Mouse (Mus musculus) lung, embryonic 16.5 days (tissue): ENCODE data around the gene Abcc6. TPM values are rescaled to one million over a fixed set of nuclear protein-coding genes. Genes with fewer than 3 reads are reported as not detected.
A peak's percentile ranks its signal among the peaks of the same experiment; 100 is the strongest.
"Not testable (repeated sequence)": the region's sequence is repeated elsewhere in the genome, so short reads cannot be mapped to it uniquely, and the experiment has no call there.

Experiments
- ATAC-seq: fragments of 200-750 bp; cut with Nextera tagmentation; 2 replicates; pipeline ENCODE4 v1.8.0; 2017; ENCODE audit warnings: low read depth, mild to moderate bottlenecking, moderate library complexity
- H3K27ac ChIP-seq: fragments of 300-500 bp; sonication (generic); 2 replicates; pipeline ENCODE4 v1.5.1; 2014; ENCODE audit warnings: mild to moderate bottlenecking, control low read depth, low read length
- H3K27me3 ChIP-seq: fragments of 300-500 bp; sonication (generic); 2 replicates; pipeline ENCODE4 v1.6.1; 2014; ENCODE audit warnings: low read depth, low read length, mixed read lengths; ENCODE audit not compliant: control insufficient read depth, insufficient read depth
- H3K36me3 ChIP-seq: fragments of 300-500 bp; sonication (generic); 2 replicates; pipeline ENCODE4 v1.6.1; 2014; ENCODE audit warnings: low read length; ENCODE audit not compliant: control insufficient read depth, insufficient read depth
- H3K4me1 ChIP-seq: fragments of 300-500 bp; sonication (generic); replicated peaks from 2 replicates; pipeline ENCODE4 v1.6.1; 2014; ENCODE audit warnings: low read length, mixed read lengths; ENCODE audit not compliant: control insufficient read depth, insufficient read depth
- H3K4me2 ChIP-seq: fragments of 300-500 bp; sonication (generic); 2 replicates; pipeline ENCODE4 v1.6.1; 2014; ENCODE audit warnings: low read depth, low read length, control low read depth
- H3K4me3 ChIP-seq: fragments of 300-500 bp; sonication (generic); 2 replicates; pipeline ENCODE4 v1.5.1; 2014; ENCODE audit warnings: mild to moderate bottlenecking, low read length, control low read depth
- H3K9ac ChIP-seq: fragments of 300-500 bp; sonication (generic); 2 replicates; pipeline ENCODE4 v1.6.1; 2014; ENCODE audit warnings: low read length, control low read depth
- H3K9me3 ChIP-seq: fragments of 300-500 bp; sonication (generic); 2 replicates; pipeline ENCODE4 v1.6.1; 2016; ENCODE audit warnings: low read length; ENCODE audit not compliant: control insufficient read depth
- WGBS: fragments of 180-500 bp; shearing (Covaris S2); extraction: QIAGEN DNeasy Blood & Tissue Kit; methylation state at CpG from one replicate; pipeline ENCODE4 v1.1.7; 2014; 5-methylcytosine and 5-hydroxymethylcytosine counted together
- polyA plus RNA-seq: library from polyadenylated mRNA; unstranded; fragments of >200 nt; fragmentation: Nextera tagmentation; extraction: Ambion mirVana; gene quantifications from 2 replicates; pipeline ENCODE4 v1.2.1, GENCODE M21; 2015

Abcc6 gene
- polyA plus RNA-seq, 1 experiment from 2014 or later = 0.25 TPM

- Histone ChIP-seq H3K4me2 (no peak overlapping the region), H3K36me3 (no peaks in the 10 kb centered on the region), H3K4me3 (no peak overlapping the region), H3K27me3 (no peaks in the 10 kb centered on the region), H3K4me1 (no peaks in the 10 kb centered on the region), H3K9ac (no peak overlapping the region), H3K9me3 (no peaks in the 10 kb centered on the region), H3K27ac (no peak overlapping the region)
- no peak for ATAC-seq
- WGBS = 72% methylated on average over 6 of the region's 6 CpGs
Measured at GRCm38 (mm10) chr7:45973271-45973687, 56.8 kb downstream of the Abcc6 start.

GRCm38 (mm10) chr7:45971831-45972723 is 58.0 kb downstream of the Abcc6 start:
- WGBS = 74% methylated on average over 11 of the region's 11 CpGs

GRCm38 (mm10) chr7:45956611-45957010 is 73.5 kb downstream of the Abcc6 start:
- H3K4me3 ChIP-seq = no peak overlapping the region
- no peak overlapping the region for H3K27ac ChIP-seq
- no peak for ATAC-seq
- H3K9ac ChIP-seq = no peak overlapping the region
- H3K9me3 ChIP-seq = no peaks in the 10 kb centered on the region
- H3K4me1 ChIP-seq = no peaks in the 10 kb centered on the region
- WGBS = 48% methylated on average over 4 of the region's 4 CpGs
- no peak overlapping the region for H3K4me2 ChIP-seq
- H3K27me3 ChIP-seq = no peaks in the 10 kb centered on the region
- no peaks in the 10 kb centered on the region for H3K36me3 ChIP-seq

More at GRCm38 (mm10) chr7:45971831-45972723, 58.0 kb downstream of the Abcc6 start:
- H3K9ac ChIP-seq = no peak overlapping the region
- no peaks in the 10 kb centered on the region for H3K4me1 ChIP-seq
- H3K36me3 ChIP-seq = no peaks in the 10 kb centered on the region
- no peak overlapping the region for H3K4me2 ChIP-seq
- ATAC-seq = no peak
- no peak overlapping the region for H3K4me3 ChIP-seq
- no peak overlapping the region for H3K27ac ChIP-seq
- no peaks in the 10 kb centered on the region for H3K27me3 ChIP-seq
- no peaks in the 10 kb centered on the region for H3K9me3 ChIP-seq

- 69% methylated on average over 4 of the region's 4 CpGs for WGBS
- Histone ChIP-seq H3K27ac (no peak overlapping the region), H3K27me3 (no peaks in the 10 kb centered on the region), H3K4me3 (no peak overlapping the region), H3K4me1 (no peaks in the 10 kb centered on the region), H3K4me2 (no peak overlapping the region), H3K9ac (no peak overlapping the region), H3K36me3 (no peaks in the 10 kb centered on the region), H3K9me3 (no peaks in the 10 kb centered on the region)
- ATAC-seq = no peak
Measured at GRCm38 (mm10) chr7:45949061-45949460, 81.0 kb downstream of the Abcc6 start.

GRCm38 (mm10) chr7:45943280-45943679 is 86.8 kb downstream of the Abcc6 start:
- not testable (repeated sequence) for H3K36me3 ChIP-seq, H3K9me3 ChIP-seq, H3K27ac ChIP-seq, ATAC-seq, H3K4me3 ChIP-seq, H3K27me3 ChIP-seq, H3K9ac ChIP-seq, H3K4me1 ChIP-seq, H3K4me2 ChIP-seq
- WGBS = no CpG with 5 or more reads among the region's 1 CpGs

GRCm38 (mm10) chr7:45941986-45942385 is 88.1 kb downstream of the Abcc6 start:
- no peak for ATAC-seq
- H3K36me3 ChIP-seq = no peaks in the 10 kb centered on the region
- no peak overlapping the region for H3K27ac ChIP-seq
- no peaks in the 10 kb centered on the region for H3K4me1 ChIP-seq
- H3K27me3 ChIP-seq = no peaks in the 10 kb centered on the region
- no peak overlapping the region for H3K4me2 ChIP-seq
- H3K9ac ChIP-seq = no peak overlapping the region
- no peak overlapping the region for H3K4me3 ChIP-seq
- 72% methylated on average over 9 of the region's 9 CpGs for WGBS
- H3K9me3 ChIP-seq = no peaks in the 10 kb centered on the region

- Histone ChIP-seq H3K27me3 (no peaks in the 10 kb centered on the region), H3K4me3 (no peak overlapping the region), H3K36me3 (no peaks in the 10 kb centered on the region), H3K27ac (no peak overlapping the region), H3K9ac (no peak overlapping the region), H3K4me2 (no peak overlapping the region), H3K9me3 (no peaks in the 10 kb centered on the region), H3K4me1 (no peaks in the 10 kb centered on the region)
- ATAC-seq = no peak
- 27% methylated on average over 2 of the region's 2 CpGs for WGBS
Measured at GRCm38 (mm10) chr7:45939836-45940235, 90.3 kb downstream of the Abcc6 start.

- H3K9ac ChIP-seq = no peak overlapping the region
- peak; percentile 57; the same call in 1 of the 2 replicates for ATAC-seq
- no peaks in the 10 kb centered on the region for H3K4me1 ChIP-seq
- no peak overlapping the region for H3K27ac ChIP-seq
- H3K4me3 ChIP-seq = no peak overlapping the region
- no peaks in the 10 kb centered on the region for H3K36me3 ChIP-seq
- WGBS = 18% methylated on average over 7 of the region's 7 CpGs
- H3K4me2 ChIP-seq = no peak overlapping the region
- H3K9me3 ChIP-seq = peaks cover 5% of the 10 kb centered on the region; the same call in 1 of the 2 replicates
- no peaks in the 10 kb centered on the region for H3K27me3 ChIP-seq
Measured at GRCm38 (mm10) chr7:45935114-45935513, 95.0 kb downstream of the Abcc6 start.

GRCm38 (mm10) chr7:45933766-45934165 is 96.3 kb downstream of the Abcc6 start:
- not testable (repeated sequence) for H3K9ac ChIP-seq, H3K9me3 ChIP-seq, H3K36me3 ChIP-seq, ATAC-seq, H3K4me1 ChIP-seq, H3K27me3 ChIP-seq, H3K4me2 ChIP-seq, H3K27ac ChIP-seq, H3K4me3 ChIP-seq
- WGBS = 79% methylated on average over 12 of the region's 12 CpGs
